Comparison of ENCODE assay signal across 27 mouse cellular contexts in genomic region chr2:16310387-16310786, GRCm38 (mm10). TPM values are rescaled to one million over a fixed set of nuclear protein-coding genes. Genes with fewer than 3 reads are reported as not detected.
DNase-seq lines count a peak whose midpoint lies in the region; ATAC-seq and TF ChIP-seq lines count a peak whose summit lies in the region.
"Had no signal": no experiment of that assay in that cellular context is flagged by ENCODE, and none has a peak within 500 bp of the region (broad histone marks: within the 10 kb centered on the region; RNA-seq: fewer than 3 reads in every experiment).

No protein-coding gene starts in this region.

- H3K36me3 ChIP-seq in forebrain, embryonic 11.5 days (ENCODE audit: control insufficient read depth, insufficient read depth, low read length): no peaks in the 10 kb centered on the region
- no peaks in the 10 kb centered on the region for H3K36me3 ChIP-seq in forebrain, embryonic 10.5 days (replicated peaks)
- no peaks in the 10 kb centered on the region for H3K36me3 ChIP-seq in midbrain, embryonic 12.5 days
- no peaks in the 10 kb centered on the region for H3K36me3 ChIP-seq in midbrain, postnatal 0 days (ENCODE audit: insufficient read depth, low read length)
- no peaks in the 10 kb centered on the region for H3K36me3 ChIP-seq in forebrain, embryonic 15.5 days
- no peaks in the 10 kb centered on the region for H3K36me3 ChIP-seq in midbrain, embryonic 15.5 days (replicated peaks)
- H3K36me3 ChIP-seq: embryonic facial prominence, embryonic 15.5 days; heart, embryonic 13.5 days; kidney, embryonic 15.5 days; liver, embryonic 12.5 days had no signal

- no peak overlapping the region for H3K9ac ChIP-seq in forebrain, embryonic 11.5 days (ENCODE audit: low read length)
- H3K9ac ChIP-seq in midbrain, embryonic 12.5 days (replicated peaks): no peak overlapping the region
- no peak overlapping the region for H3K9ac ChIP-seq in midbrain, postnatal 0 days (replicated peaks; ENCODE audit: low read length, poor library complexity, severe bottlenecking)
- H3K9ac ChIP-seq in forebrain, embryonic 15.5 days (replicated peaks): no peak overlapping the region
- H3K9ac ChIP-seq in midbrain, embryonic 15.5 days: no peak overlapping the region
- H3K9ac ChIP-seq: embryonic facial prominence, embryonic 15.5 days; heart, embryonic 13.5 days; kidney, embryonic 15.5 days; liver, embryonic 12.5 days; liver, postnatal 0 days had no signal

- no peak overlapping the region for H3K4me2 ChIP-seq in forebrain, embryonic 11.5 days (ENCODE audit: low read depth, low read length, severe bottlenecking)
- H3K4me2 ChIP-seq in midbrain, embryonic 12.5 days (replicated peaks): no peak overlapping the region
- H3K4me2 ChIP-seq in midbrain, postnatal 0 days (ENCODE audit: low read depth, low read length, poor library complexity, severe bottlenecking): no peak overlapping the region
- no peak overlapping the region for H3K4me2 ChIP-seq in forebrain, embryonic 15.5 days (replicated peaks)
- no peak overlapping the region for H3K4me2 ChIP-seq in midbrain, embryonic 15.5 days
- H3K4me2 ChIP-seq: embryonic facial prominence, embryonic 15.5 days; heart, embryonic 13.5 days; kidney, embryonic 15.5 days; liver, embryonic 12.5 days had no signal

- peak; percentile 87 for ATAC-seq in forebrain, embryonic 11.5 days (replicated peaks; ENCODE audit: low FRiP score)
- peak; percentile 92 for ATAC-seq in midbrain, embryonic 12.5 days (ENCODE audit: low FRiP score, low read depth)
- ATAC-seq in midbrain, postnatal 0 days (ENCODE audit: low FRiP score): no peak
- ATAC-seq in forebrain, embryonic 15.5 days (replicated peaks): peak; percentile 74; the same call in 1 of the 2 replicates
- peak; percentile 71; the same call in 1 of the 2 replicates for ATAC-seq in midbrain, embryonic 15.5 days (replicated peaks)
- ATAC-seq: intestine, embryonic 16.5 days; liver, embryonic 12.5 days; liver, postnatal 0 days had no signal

- 12% methylated on average over 2 of the region's 2 CpGs for WGBS in forebrain, embryonic 11.5 days
- 24% methylated on average over 2 of the region's 2 CpGs for WGBS in forebrain, embryonic 10.5 days
- WGBS in midbrain, embryonic 12.5 days: 7% methylated on average over 2 of the region's 2 CpGs
- WGBS in midbrain, postnatal 0 days: 20% methylated on average over 2 of the region's 2 CpGs
- 3% methylated on average over 2 of the region's 2 CpGs for WGBS in forebrain, embryonic 15.5 days
- WGBS in midbrain, embryonic 15.5 days: 11% methylated on average over 2 of the region's 2 CpGs

- no peak overlapping the region for H3K4me3 ChIP-seq in forebrain, embryonic 11.5 days (ENCODE audit: low read depth, low read length)
- H3K4me3 ChIP-seq in forebrain, embryonic 10.5 days: no peak overlapping the region
- no peak overlapping the region for H3K4me3 ChIP-seq in midbrain, embryonic 12.5 days
- H3K4me3 ChIP-seq in midbrain, postnatal 0 days (ENCODE audit: low read depth, low read length): no peak overlapping the region
- H3K4me3 ChIP-seq in forebrain, embryonic 15.5 days: no peak overlapping the region
- H3K4me3 ChIP-seq in midbrain, embryonic 15.5 days: no peak overlapping the region
- H3K4me3 ChIP-seq: embryonic facial prominence, embryonic 15.5 days; heart, embryonic 13.5 days; kidney, embryonic 15.5 days; layer of hippocampus, adult 2 months; left cerebral cortex, adult 2 months; liver, embryonic 12.5 days had no signal

- no peak for DNase-seq in forebrain, embryonic 11.5 days (ENCODE audit: low spot score)
- no peak for DNase-seq in forebrain, embryonic 10.5 days (ENCODE audit: extremely low spot score, low spot score)
- DNase-seq in midbrain, postnatal 0 days (ENCODE audit: low spot score): no peak
- no peak for DNase-seq in MN1 (ENCODE audit: low spot score)
- DNase-seq in adrenal gland, postnatal 4 days (ENCODE audit: low spot score in 2 of 2): no peak
- DNase-seq: adrenal gland, postnatal 14 days; cerebellum, adult 2 months; cerebellum, postnatal 14 days; gastrocnemius, postnatal 10 days; heart, postnatal 10 days; kidney, postnatal 25 days; liver, postnatal 0 days; lung, postnatal 36 days; right cerebral cortex, adult 18-20 months; spleen, adult 18-20 months; thymus, postnatal 25 days had no signal

- no peak for TF ChIP-seq CTCF in midbrain, postnatal 0 days (IDR thresholded peaks at IDR 0.05)

- no peaks in the 10 kb centered on the region for H3K27me3 ChIP-seq in forebrain, embryonic 11.5 days (ENCODE audit: control insufficient read depth, insufficient read depth, low read length)
- H3K27me3 ChIP-seq in forebrain, embryonic 10.5 days (ENCODE audit: poor library complexity, severe bottlenecking): no peaks in the 10 kb centered on the region
- no peaks in the 10 kb centered on the region for H3K27me3 ChIP-seq in midbrain, embryonic 12.5 days
- no peaks in the 10 kb centered on the region for H3K27me3 ChIP-seq in midbrain, postnatal 0 days (ENCODE audit: insufficient read depth, low read length)
- no peaks in the 10 kb centered on the region for H3K27me3 ChIP-seq in forebrain, embryonic 15.5 days
- H3K27me3 ChIP-seq in midbrain, embryonic 15.5 days (replicated peaks): no peaks in the 10 kb centered on the region
- H3K27me3 ChIP-seq: CH12.LX; embryonic facial prominence, embryonic 15.5 days; heart, embryonic 13.5 days; kidney, embryonic 15.5 days; liver, embryonic 12.5 days had no signal

- H3K9me3 ChIP-seq in forebrain, embryonic 11.5 days (ENCODE audit: control insufficient read depth, low read length): no peaks in the 10 kb centered on the region
- no peaks in the 10 kb centered on the region for H3K9me3 ChIP-seq in forebrain, embryonic 10.5 days
- H3K9me3 ChIP-seq in midbrain, embryonic 12.5 days: no peaks in the 10 kb centered on the region
- no peaks in the 10 kb centered on the region for H3K9me3 ChIP-seq in midbrain, postnatal 0 days (ENCODE audit: low read length)
- H3K9me3 ChIP-seq in forebrain, embryonic 15.5 days: no peaks in the 10 kb centered on the region
- no peaks in the 10 kb centered on the region for H3K9me3 ChIP-seq in midbrain, embryonic 15.5 days
- H3K9me3 ChIP-seq: embryonic facial prominence, embryonic 15.5 days; heart, embryonic 13.5 days; kidney, embryonic 15.5 days; liver, embryonic 12.5 days had no signal

- no peak overlapping the region for H3K27ac ChIP-seq in forebrain, embryonic 11.5 days (ENCODE audit: low read depth, low read length)
- H3K27ac ChIP-seq in forebrain, embryonic 10.5 days: no peak overlapping the region
- H3K27ac ChIP-seq in midbrain, embryonic 12.5 days (replicated peaks): no peak overlapping the region
- no peak overlapping the region for H3K27ac ChIP-seq in midbrain, postnatal 0 days (ENCODE audit: low read depth, low read length)
- no peak overlapping the region for H3K27ac ChIP-seq in forebrain, embryonic 15.5 days (replicated peaks)
- H3K27ac ChIP-seq in midbrain, embryonic 15.5 days: no peak overlapping the region
- H3K27ac ChIP-seq: embryonic facial prominence, embryonic 15.5 days; heart, embryonic 13.5 days; kidney, embryonic 15.5 days; layer of hippocampus, adult 2 months; left cerebral cortex, adult 2 months; liver, embryonic 12.5 days had no signal

- H3K4me1 ChIP-seq in forebrain, embryonic 11.5 days (replicated peaks; ENCODE audit: control insufficient read depth, insufficient read depth, low read length): no peaks in the 10 kb centered on the region
- peaks cover 7% of the 10 kb centered on the region for H3K4me1 ChIP-seq in forebrain, embryonic 10.5 days
- no peaks in the 10 kb centered on the region for H3K4me1 ChIP-seq in midbrain, embryonic 12.5 days
- no peaks in the 10 kb centered on the region for H3K4me1 ChIP-seq in midbrain, postnatal 0 days (ENCODE audit: insufficient read depth, low read length)
- H3K4me1 ChIP-seq in forebrain, embryonic 15.5 days: no peaks in the 10 kb centered on the region
- H3K4me1 ChIP-seq in midbrain, embryonic 15.5 days: no peaks in the 10 kb centered on the region
- H3K4me1 ChIP-seq: embryonic facial prominence, embryonic 15.5 days; heart, embryonic 13.5 days; kidney, embryonic 15.5 days; liver, embryonic 12.5 days had no signal

RNA-seq across cellular contexts. Expression of gene Plxdc2, which starts 45.7 kb away (rescaled TPM):
- 15.5 and 16.5 TPM in 2 replicates for polyA plus RNA-seq in forebrain, embryonic 11.5 days (2014; fragmentation: Nextera tagmentation; extraction: Ambion mirVana)
- polyA plus RNA-seq in forebrain, embryonic 10.5 days (2016; fragmentation: Nextera tagmentation; extraction: Ambion mirVana): 15.3 and 15.6 TPM in 2 replicates
- 16.8 and 22.2 TPM in 2 replicates for polyA plus RNA-seq in midbrain, embryonic 12.5 days (2016; fragmentation: Nextera tagmentation; extraction: Ambion mirVana)
- total RNA-seq in midbrain, postnatal 0 days (2014; rRNA removed): 28.5 and 29.0 TPM in 2 replicates
- polyA plus RNA-seq in midbrain, postnatal 0 days (2015; fragmentation: Nextera tagmentation; extraction: Ambion mirVana): 29.0 and 29.8 TPM in 2 replicates
- 10.5 and 12.8 TPM in 2 replicates for polyA plus RNA-seq in forebrain, embryonic 15.5 days (2015; fragmentation: Nextera tagmentation; extraction: Ambion mirVana)
- 24.3 and 24.4 TPM in 2 replicates for polyA plus RNA-seq in midbrain, embryonic 15.5 days (2015; fragmentation: Nextera tagmentation; extraction: Ambion mirVana)
- 10 to 100 TPM; 22.3 to 25.8 TPM for total RNA-seq in adrenal gland, postnatal 4 days (2021)
- total RNA-seq: CH12.LX had no signal
